Mouse (Mus musculus) retina, adult 2 months (tissue): ENCODE data around the gene Kif1a.

ENCODE experiments used
- DNase-seq: peaks from one replicate; pipeline ENCODE4 v3.0.0-alpha.2; 2012; ENCODE audit warnings: low read depth, low spot score

Kif1a gene

GRCm38 (mm10) chr1:93026600-93026999 is 75.2 kb downstream of the Kif1a start:
- no peak for DNase-seq

- no peak for DNase-seq
These were observed 81.1 kb downstream of the Kif1a start for GRCm38 (mm10) chr1:93020602-93021001.

DNA sequence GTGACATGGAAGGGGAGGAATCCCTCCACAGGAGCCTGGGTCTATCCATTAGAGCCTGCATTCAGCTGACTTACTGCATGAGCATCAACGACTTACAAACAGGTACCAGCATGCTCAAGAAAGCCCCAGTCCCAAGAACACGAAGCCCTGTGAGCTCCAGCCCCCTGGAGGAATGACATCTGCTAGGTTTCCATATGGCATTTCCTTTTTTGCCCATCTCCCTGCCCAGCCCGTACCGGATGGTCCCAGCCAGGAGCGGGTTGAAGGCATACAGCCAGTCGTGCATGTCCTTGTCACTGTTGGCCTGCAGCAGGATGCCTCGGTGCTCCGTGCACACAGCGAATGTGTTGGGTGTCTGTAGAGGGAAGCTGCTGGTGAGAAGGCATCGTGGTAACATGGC is 83.0 kb downstream of the Kif1a start:
- DNase-seq, result no peak

DNA sequence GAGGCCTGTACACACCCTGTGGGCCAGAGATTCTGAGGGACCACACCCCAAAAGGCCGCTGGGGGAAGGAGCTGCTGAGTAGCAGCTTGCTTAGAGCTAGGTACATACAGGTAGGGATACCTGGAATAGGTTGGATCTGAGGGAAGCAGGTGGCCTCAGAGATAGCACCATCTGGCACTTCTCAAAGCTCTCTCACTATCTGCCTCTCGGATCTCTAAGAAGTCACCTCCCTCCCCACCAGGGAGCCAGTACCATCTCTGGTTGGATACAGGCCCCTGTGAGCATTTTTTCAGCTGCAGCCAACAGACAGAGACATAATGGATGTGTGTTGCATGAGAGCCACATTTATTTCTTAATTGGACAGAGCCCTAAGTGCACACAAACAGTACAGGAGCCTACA is 86.6 kb downstream of the Kif1a start:
- DNase-seq, result no peak

DNA sequence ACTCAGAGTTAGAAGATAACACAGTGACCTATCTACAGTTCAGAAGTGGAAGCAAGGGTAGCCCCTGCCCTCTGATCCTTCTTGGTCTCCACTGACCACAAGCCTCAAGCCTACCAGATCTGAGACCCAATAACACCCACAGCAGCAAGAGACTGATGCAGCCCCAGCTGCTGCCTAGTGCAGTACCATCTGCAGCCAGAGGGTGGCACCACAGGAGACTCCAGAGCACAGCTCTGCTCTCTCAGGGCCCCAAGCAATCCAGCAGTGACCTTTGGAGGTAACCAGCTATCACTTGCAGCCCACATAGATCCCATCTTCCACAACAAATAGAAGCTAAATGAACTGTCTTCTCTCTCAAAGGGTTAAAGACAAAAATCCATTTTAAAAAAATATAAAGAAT is 87.3 kb downstream of the Kif1a start:
- DNase-seq, result peak; percentile 41

DNA sequence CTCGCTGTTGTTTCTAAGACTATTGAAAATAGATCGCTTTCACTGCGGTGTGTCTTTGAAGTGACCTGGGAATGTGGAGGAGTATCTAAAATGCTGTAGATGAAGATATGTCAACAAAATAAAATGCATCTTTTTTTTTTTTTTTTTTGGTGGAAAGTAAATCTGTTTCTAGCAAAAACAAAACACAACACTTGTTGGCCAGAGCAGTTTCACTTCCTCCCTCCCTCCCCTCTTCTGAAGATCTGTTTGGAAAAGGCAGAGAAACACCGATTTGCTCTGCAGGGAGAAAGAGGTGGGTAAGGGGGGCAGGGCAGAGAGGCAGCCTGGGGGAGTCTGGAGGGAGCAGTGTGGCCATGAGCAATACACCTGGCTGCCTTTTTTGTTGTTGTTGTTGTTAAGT is 88.4 kb downstream of the Kif1a start:
- no peak for DNase-seq

GRCm38 (mm10) chr1:93012103-93012585 is 89.6 kb downstream of the Kif1a start:
- DNase-seq, result no peak

DNA sequence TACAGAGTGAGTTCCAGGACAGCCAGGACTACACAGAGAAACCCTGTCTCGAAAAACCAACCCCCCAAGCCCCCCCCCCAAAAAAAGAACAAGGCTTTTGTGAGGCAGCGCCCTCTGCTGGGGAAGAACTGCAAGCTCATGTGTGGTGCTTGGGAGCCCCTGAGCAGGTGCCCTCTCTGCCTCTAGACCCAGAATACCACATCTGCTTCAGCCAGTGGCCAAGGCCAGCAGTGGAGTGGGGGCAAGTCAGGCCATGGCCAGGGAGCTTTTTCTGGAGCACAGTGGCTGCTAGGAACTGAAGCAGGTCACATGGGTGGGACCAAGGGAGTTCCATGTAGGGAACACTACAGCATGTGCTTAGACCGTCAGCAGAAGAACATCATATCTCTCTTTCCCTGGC is 91.0 kb downstream of the Kif1a start:
- DNase-seq, result no peak

DNA sequence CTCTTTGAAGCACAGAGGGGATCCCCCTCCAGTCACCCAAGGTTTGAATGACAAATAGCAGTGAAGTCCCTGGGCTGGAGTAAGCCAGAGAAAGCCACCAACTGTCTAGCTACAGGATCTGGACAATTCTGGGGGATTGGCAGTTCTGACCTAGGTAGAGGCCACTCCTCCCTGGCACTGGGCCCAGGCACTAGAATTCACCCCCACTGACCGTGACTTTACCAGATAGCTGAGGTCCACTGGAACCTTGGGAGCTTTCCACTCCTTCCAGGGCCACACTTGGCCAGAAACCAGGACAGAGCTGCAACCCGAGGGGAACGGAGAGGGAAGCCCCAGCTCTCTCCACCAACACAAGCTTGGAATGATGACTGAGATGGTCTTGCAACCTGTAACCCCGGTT is 92.6 kb downstream of the Kif1a start:
- no peak for DNase-seq

DNA sequence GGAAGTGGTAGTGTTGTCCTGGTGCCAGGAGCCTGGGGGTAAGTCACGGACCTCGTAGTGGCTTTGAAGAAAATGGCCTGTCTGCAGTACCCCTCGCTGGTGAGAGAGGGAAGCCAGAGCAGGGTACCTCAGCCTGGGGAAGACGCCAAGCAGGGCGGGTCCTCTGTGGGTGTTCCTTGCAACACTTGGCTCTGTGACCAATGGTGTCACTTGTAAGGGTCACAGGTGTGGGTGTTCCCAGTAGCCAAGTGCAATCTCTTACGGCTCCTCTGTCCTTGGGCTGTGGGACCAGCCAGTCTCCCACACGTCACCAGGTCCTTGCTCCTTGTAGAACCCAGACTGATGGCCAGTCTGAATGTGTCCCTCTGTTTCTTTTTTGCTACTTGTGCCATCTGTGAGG is 95.7 kb downstream of the Kif1a start, which contains the start of gene Aqp12:
Gene Aqp12 (plus strand): TSS at position 274 of the 400 bp plus-strand sequence.
- DNase-seq, result no peak

DNA sequence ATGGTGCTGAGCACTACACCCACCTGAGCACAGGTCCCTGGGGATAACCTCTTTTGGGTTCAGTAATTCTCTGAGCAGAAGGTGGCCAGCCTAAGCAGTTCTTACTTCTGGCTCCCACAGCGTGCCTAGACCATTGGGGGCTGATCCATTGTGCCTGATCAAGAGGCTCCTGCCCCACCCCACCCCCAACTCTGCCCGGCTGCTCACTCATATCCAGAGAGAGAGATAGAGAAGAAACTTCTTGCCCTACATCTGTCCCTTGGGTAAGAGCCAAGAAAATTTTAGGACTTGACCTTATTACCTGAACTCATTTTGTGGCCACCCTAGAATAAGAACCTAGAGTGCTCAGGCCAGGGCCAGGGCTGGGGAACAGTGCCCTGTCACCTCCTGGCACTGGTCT is 108.9 kb downstream of the Kif1a start:
- no peak for DNase-seq

DNA sequence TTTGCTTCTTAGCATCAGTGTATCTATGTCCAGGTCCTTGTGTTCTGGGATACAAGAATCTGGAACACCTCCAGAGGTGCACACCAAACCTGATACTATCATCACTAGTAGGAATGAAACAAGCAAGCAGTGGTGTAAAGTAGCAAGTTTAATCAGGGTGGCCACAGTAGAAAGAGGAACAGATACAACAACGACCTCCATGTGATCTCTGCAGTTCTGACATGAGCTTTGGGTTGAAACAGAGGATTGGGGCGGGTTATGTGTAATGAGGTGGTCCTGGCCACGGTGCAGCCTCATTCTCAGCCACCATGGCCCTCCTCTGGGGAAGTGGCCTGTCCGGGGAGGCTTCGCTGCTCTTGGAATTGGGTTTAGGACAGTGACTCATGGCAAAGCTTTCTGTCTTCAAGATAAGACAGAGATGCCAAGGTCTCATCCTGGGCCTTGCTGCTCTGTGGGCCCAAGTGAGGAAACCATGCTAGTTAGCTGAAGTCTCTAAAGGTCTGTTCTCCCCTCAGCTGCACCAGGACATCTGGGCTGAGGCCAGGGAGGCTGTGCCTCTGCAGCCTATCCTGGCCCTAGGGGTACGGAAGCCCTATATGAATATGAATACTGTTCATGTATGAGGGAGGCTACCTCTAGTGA is 109.4 kb downstream of the Kif1a start:
- no peak for DNase-seq

- DNase-seq, result no peak
These were observed 111.9 kb downstream of the Kif1a start for GRCm38 (mm10) chr1:92989891-92990290.

DNA sequence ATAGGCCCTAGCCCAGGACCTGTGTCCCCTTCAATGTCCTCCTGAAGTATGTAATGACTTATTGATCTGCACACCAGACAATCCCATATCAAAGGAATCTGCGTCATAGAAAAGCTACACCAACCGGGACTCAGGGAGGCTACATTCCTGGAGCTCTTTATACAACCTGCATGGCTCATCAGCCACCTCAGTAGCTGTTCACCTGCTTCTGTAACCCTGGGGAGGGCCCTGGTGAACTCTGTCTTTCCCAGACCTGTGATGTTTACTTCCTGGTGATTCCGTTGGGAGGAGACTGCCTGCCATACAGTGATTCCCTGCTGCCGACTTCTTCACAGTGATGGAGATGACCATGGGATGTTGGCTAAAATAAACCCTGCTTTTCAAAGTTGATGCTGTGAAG is 112.9 kb downstream of the Kif1a start:
- no peak for DNase-seq

GRCm38 (mm10) chr1:92984999-92985398 is 116.8 kb downstream of the Kif1a start:
- DNase-seq, result no peak

- no peak for DNase-seq
These were observed 118.7 kb downstream of the Kif1a start for GRCm38 (mm10) chr1:92982931-92983605.

- DNase-seq, result no peak
These were observed 120.5 kb downstream of the Kif1a start for GRCm38 (mm10) chr1:92981056-92981845.

DNA sequence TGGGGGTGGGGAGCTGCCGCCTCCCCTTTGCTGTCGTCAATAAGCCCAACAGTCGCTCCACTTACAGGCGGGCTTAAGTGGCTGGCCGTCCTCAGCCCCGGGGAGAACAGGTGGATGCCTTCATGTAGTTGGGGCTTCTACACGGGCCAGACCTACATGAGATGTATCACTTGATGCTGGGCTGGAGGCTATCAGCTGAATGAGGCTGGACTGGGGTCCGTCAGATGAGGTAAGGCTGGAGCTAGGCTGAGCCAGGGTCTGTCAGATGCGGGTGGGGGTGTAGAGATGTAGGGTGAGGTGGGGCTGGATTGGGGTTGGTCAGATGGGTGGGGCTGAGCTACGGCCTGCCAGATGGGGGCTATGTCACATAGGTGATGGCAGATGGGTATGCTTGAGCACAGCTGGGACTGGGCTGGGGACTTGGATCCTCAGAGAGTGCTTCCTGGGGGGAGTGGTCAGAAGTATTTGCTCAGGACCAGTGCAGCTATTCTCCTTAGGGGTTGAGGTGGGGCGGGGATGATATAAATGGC is 122.6 kb downstream of the Kif1a start:
- no peak for DNase-seq

DNA sequence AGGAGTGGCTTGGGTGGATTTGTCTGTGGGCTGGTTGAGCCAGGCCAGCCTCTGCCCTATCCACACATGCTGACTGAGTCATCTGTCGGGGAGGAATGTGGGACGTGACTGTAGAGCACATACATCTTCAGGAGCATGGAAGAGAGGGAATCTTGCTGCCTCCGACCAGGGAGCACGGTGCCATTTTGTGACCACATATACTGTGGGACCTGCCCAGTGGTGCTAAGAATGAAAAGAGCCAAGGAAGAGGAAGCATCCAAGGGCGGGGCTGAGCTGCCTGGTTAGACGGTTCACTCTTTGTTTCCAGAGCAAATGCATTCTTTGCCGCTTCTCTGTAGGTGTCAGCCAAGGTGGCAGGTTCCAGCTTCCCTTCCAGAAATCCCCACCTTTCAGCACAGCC is 123.1 kb downstream of the Kif1a start:
- DNase-seq, result no peak

DNA sequence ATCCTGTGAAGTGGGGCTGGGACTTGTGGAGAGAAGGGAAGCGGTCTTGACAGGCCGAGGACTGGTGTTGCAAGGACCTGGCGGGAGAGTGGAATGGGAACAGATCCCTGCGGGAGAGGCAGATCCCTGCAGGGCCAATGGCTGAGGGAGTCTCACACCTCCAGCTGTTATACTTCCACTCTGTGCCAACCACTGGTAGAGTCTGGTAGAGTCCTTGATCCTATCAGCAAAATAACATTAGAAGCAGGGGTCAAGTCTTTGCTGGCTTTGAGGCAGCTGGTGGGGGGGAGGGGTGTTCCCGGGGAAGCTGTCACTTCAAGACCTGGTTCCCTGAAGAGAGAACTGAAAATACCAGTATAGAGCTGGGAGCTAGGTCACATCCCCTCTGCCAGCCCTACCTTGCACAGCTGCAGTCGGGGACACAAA is 125.6 kb downstream of the Kif1a start:
- no peak for DNase-seq

- DNase-seq, result no peak
These were observed 128.9 kb downstream of the Kif1a start for GRCm38 (mm10) chr1:92972854-92973253.
